Mouse (Mus musculus) MEL (cell line): ENCODE results near the gene Eps15. TPM values are rescaled to one million over a fixed set of nuclear protein-coding genes. Genes with fewer than 3 reads are reported as not detected.
A peak's percentile ranks its signal among the peaks of the same experiment; 100 is the strongest.

ENCODE experiments used
- DNase-seq: peaks from one replicate; pipeline ENCODE4 v3.0.0; 2011; ENCODE audit warnings: low read depth, low spot score
- H3K27ac ChIP-seq: 2 replicates; pipeline ENCODE4 v1.5.1; 2012; ENCODE audit warnings: low read depth, mild to moderate bottlenecking, control low read depth, low read length, moderate library complexity; ENCODE audit not compliant: control insufficient read depth
- H3K27me3 ChIP-seq, 2 experiments: fragments of 150-350 bp in 1 of 2; sonication (generic) in 1 of 2; 2 replicates each; pipeline ENCODE4 v1.6.1; 2012; ENCODE audit warnings: low read length in 2 of 2, mild to moderate bottlenecking in 2 of 2, improper control_type of control experiment in 1 of 2, moderate library complexity in 1 of 2; ENCODE audit not compliant: insufficient read depth in 2 of 2, control insufficient read depth in 1 of 2
- H3K36me3 ChIP-seq, 2 experiments: 2 replicates each; pipeline ENCODE4 v1.6.1; 2012 to 2014; ENCODE audit warnings: low read length in 2 of 2, improper control_type of control experiment in 1 of 2, inconsistent platforms in 1 of 2, mild to moderate bottlenecking in 1 of 2; ENCODE audit not compliant: insufficient read depth in 2 of 2, control insufficient read depth in 1 of 2
- H3K4me1 ChIP-seq, 2 experiments: fragments of 150-350 bp in 1 of 2; sonication (generic) in 1 of 2; 2 replicates each; pipeline ENCODE4 v1.6.1; 2012; ENCODE audit warnings: low read length in 2 of 2, improper control_type of control experiment in 1 of 2, mild to moderate bottlenecking in 1 of 2; ENCODE audit not compliant: insufficient read depth in 2 of 2, control insufficient read depth in 1 of 2
- H3K4me3 ChIP-seq, 2 experiments: fragments of 150-350 bp in 1 of 2; sonication (generic) in 1 of 2; 2 replicates each; pipeline ENCODE4 v1.5.1; 2012; ENCODE audit warnings: low read depth in 2 of 2, low read length in 2 of 2, mild to moderate bottlenecking in 2 of 2, moderate library complexity in 2 of 2, control low read depth in 1 of 2, improper control_type of control experiment in 1 of 2; ENCODE audit not compliant: control insufficient read depth in 1 of 2, insufficient read depth in 1 of 2
- H3K79me2 ChIP-seq: 2 replicates; pipeline ENCODE4 v1.6.1; 2012; ENCODE audit warnings: mild to moderate bottlenecking, low read length, moderate library complexity; ENCODE audit not compliant: control insufficient read depth, poor library complexity, insufficient read depth
- H3K9ac ChIP-seq: 2 replicates; pipeline ENCODE4 v1.6.1; 2012; ENCODE audit warnings: low read depth, mild to moderate bottlenecking, control low read depth, low read length, moderate library complexity; ENCODE audit not compliant: control insufficient read depth, poor library complexity, severe bottlenecking
- H3K9me3 ChIP-seq: fragments of 150-350 bp; sonication (generic); replicated peaks from 2 replicates; pipeline ENCODE4 v1.6.1; 2012; ENCODE audit warnings: mild to moderate bottlenecking, low read length, improper control_type of control experiment, moderate library complexity; ENCODE audit not compliant: insufficient read depth
- CTCF ChIP-seq, 3 experiments: IDR thresholded peaks in 2 of 3; conservative IDR thresholded peaks in 1 of 3; 2 replicates each; pipeline ENCODE4 v1.5.1; 2011 to 2012; ENCODE audit warnings: low read length in 3 of 3, low read depth in 2 of 3, mild to moderate bottlenecking in 2 of 3, improper control_type of control experiment in 1 of 3, inconsistent platforms in 1 of 3, mixed read lengths in 1 of 3, moderate library complexity in 1 of 3; ENCODE audit not compliant: control insufficient read depth in 1 of 3, insufficient read depth in 1 of 3, poor library complexity in 1 of 3, severe bottlenecking in 1 of 3
- E2F4 ChIP-seq: IDR thresholded peaks from 2 replicates; pipeline ENCODE4 v1.6.1; 2011; ENCODE audit warnings: low read depth, low read length, improper control_type of control experiment, borderline replicate concordance
- ELF1 ChIP-seq: IDR thresholded peaks from 2 replicates; pipeline ENCODE4 v1.6.1; 2014; ENCODE audit warnings: low read depth, mild to moderate bottlenecking, inconsistent platforms, low read length, improper control_type of control experiment, moderate library complexity
- EP300 ChIP-seq, 2 experiments: IDR thresholded peaks; 2 replicates each; pipeline ENCODE4 v1.6.1; 2011; ENCODE audit warnings: improper control_type of control experiment in 2 of 2, low read length in 2 of 2, low read depth in 1 of 2, mild to moderate bottlenecking in 1 of 2
- ETS1 ChIP-seq: IDR thresholded peaks from 2 replicates; pipeline ENCODE4 v1.6.1; 2012; ENCODE audit warnings: low read depth, mild to moderate bottlenecking, inconsistent platforms, low read length, improper control_type of control experiment, moderate library complexity
- GABPA ChIP-seq: IDR thresholded peaks from 2 replicates; pipeline ENCODE4 v1.6.1; 2012; ENCODE audit warnings: low read depth, mild to moderate bottlenecking, inconsistent platforms, low read length, improper control_type of control experiment, moderate library complexity
- GATA1 ChIP-seq: IDR thresholded peaks from 2 replicates; pipeline ENCODE4 v1.6.1; 2011; ENCODE audit warnings: low read depth, low read length, improper control_type of control experiment
- MAX ChIP-seq: IDR thresholded peaks from 2 replicates; pipeline ENCODE4 v1.6.1; 2011; ENCODE audit warnings: low read length, improper control_type of control experiment
- MAZ ChIP-seq: IDR thresholded peaks from 2 replicates; pipeline ENCODE4 v1.6.1; 2012; ENCODE audit warnings: low read depth, mild to moderate bottlenecking, inconsistent platforms, low read length, improper control_type of control experiment
- MXI1 ChIP-seq: IDR thresholded peaks from 2 replicates; pipeline ENCODE4 v1.6.1; 2011; ENCODE audit warnings: mild to moderate bottlenecking, low read depth, low read length, improper control_type of control experiment
- MYB ChIP-seq: IDR thresholded peaks from 2 replicates; pipeline ENCODE4 v1.6.1; 2011; ENCODE audit warnings: mild to moderate bottlenecking, low read depth, low read length, improper control_type of control experiment
- MYC ChIP-seq: IDR thresholded peaks from 2 replicates; pipeline ENCODE4 v1.6.1; 2011; ENCODE audit warnings: low read depth, mild to moderate bottlenecking, low read length, improper control_type of control experiment, moderate library complexity
- RCOR1 ChIP-seq: IDR thresholded peaks from 2 replicates; pipeline ENCODE4 v1.6.1; 2012; ENCODE audit warnings: low read depth, mild to moderate bottlenecking, inconsistent platforms, low read length, improper control_type of control experiment
- SMC3 ChIP-seq: IDR thresholded peaks from 2 replicates; pipeline ENCODE4 v1.6.1; 2011; ENCODE audit warnings: low read depth, low read length, improper control_type of control experiment
- UBTF ChIP-seq: IDR thresholded peaks from 2 replicates; pipeline ENCODE4 v1.6.1; 2012; ENCODE audit warnings: low read depth, mild to moderate bottlenecking, inconsistent platforms, low read length, improper control_type of control experiment, moderate library complexity, borderline replicate concordance; ENCODE audit not compliant: insufficient read depth
- ZC3H11A ChIP-seq: IDR thresholded peaks from 2 replicates; pipeline ENCODE4 v1.6.1; 2012; ENCODE audit warnings: low read depth, mild to moderate bottlenecking, inconsistent platforms, low read length, improper control_type of control experiment
- polyA plus RNA-seq, 2 experiments: library from polyadenylated mRNA; stranded (reverse) in 1 of 2; unstranded in 1 of 2; fragments of >175 nt in 1 of 2; fragments of >200 nt in 1 of 2; gene quantifications; 2 replicates each; pipeline versions ENCODE4 v1.2.1 to v1.2.4; 2012; ENCODE audit warnings: low replicate concordance in 2 of 2, low read depth in 1 of 2; ENCODE audit not compliant: insufficient read length in 2 of 2, insufficient read depth in 1 of 2, missing spikeins in 1 of 2
- total RNA-seq: library from RNA; depleted of rRNA; stranded (reverse); fragments of 300-350 nt; gene quantifications from 2 replicates; pipeline ENCODE4 v1.2.3, GENCODE M21; 2012

The Eps15 gene
- total and polyA plus RNA-seq, 3 experiments, result 19.7 to 107 (median 53.3) TPM

DNA sequence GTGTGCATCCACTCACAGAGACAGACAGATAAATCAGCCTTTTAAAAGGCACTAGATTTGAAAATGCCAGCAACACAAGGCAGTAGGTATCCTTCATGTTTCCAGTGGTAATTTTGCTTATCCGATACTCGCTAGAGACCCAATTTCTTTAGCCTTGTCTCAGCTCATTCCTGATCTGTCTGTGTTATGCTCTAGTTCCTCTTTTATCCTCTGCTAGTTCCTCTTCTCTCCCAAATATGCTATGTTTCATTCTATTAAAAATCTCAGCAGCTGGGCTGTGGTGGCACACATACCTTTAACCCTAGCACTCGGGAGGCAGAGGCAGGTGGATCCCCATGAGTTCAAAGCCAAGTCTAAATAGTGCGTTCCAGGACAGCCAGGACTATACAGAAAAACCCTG lies 8.3 kb upstream of the Eps15 start:
- no peak overlapping the region for H3K9ac ChIP-seq
- no peak overlapping the region for H3K27ac ChIP-seq
- no peaks in the 10 kb centered on the region for H3K79me2 ChIP-seq
- H3K9me3 ChIP-seq, result no peaks in the 10 kb centered on the region
- H3K4me1 ChIP-seq, result peaks cover 0 to 5% of the 10 kb centered on the region in 2 experiments; a peak in 2 of 4 replicates
- H3K4me3 ChIP-seq, result no peak overlapping the region
- no peaks in the 10 kb centered on the region; a peak in 1 of 4 replicates for H3K36me3 ChIP-seq
- peaks cover 0 to 3% of the 10 kb centered on the region in 2 experiments for H3K27me3 ChIP-seq
- DNase-seq, result peak; percentile 49
- TF ChIP-seq MYB, result no peak
- TF ChIP-seq ELF1, result no peak
- no peak for TF ChIP-seq MAZ
- TF ChIP-seq RCOR1, result peak; percentile 48; the same call in 1 of the 2 replicates
- no peak for TF ChIP-seq ZC3H11A
- TF ChIP-seq, all 39 proteins: peak for 1

DNA sequence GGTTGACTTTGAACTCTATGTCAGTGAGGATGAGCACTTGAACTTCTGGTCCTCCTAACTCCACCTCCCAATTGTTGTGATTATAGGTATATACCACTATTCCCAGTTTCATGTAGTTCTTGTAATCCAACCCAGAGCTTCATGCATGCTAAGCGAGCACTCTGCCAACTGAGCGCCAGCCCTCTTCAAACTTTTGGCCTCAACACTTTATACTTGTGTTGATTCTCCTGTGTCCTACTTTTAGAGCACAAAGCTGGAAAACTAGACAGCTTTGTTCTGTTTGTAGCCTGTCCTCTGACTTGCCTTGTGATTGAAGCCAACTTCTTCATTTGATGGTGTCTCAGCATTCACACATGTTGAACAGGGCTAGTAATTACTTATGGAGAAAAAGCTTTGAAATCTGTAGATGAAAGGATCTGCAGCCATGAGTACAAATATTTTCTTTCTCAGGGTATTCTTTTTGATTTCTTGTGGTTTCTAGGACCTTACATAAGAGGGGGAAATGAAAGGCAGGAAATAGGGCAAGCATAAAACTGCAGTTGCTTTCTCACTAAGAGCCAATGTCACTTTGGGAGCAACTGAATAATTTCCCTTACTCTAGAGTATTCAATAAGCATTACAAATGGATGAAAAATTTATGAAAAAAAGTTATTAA lies 6.4 kb upstream of the Eps15 start:
- TF ChIP-seq GATA1, result no peak
- no peak for TF ChIP-seq UBTF
- TF ChIP-seq SMC3, result no peak
- no peak for TF ChIP-seq MAX
- no peak for TF ChIP-seq E2F4
- TF ChIP-seq ELF1, result no peak
- no peak for TF ChIP-seq EP300 (IDR thresholded peaks at IDR 0.05; ENCODE audit: low read depth in 1 of 2, low read length in 2 of 2)
- no peak overlapping the region for H3K4me3 ChIP-seq
- DNase-seq, result no peak
- no peaks in the 10 kb centered on the region for H3K79me2 ChIP-seq
- no peak overlapping the region for H3K9ac ChIP-seq
- H3K4me1 ChIP-seq, result peaks cover 0 to 5% of the 10 kb centered on the region in 2 experiments; a peak in 2 of 4 replicates
- H3K9me3 ChIP-seq, result no peaks in the 10 kb centered on the region
- peaks cover 0 to 3% of the 10 kb centered on the region in 2 experiments; a peak in 3 of 4 replicates for H3K27me3 ChIP-seq
- H3K27ac ChIP-seq, result no peak overlapping the region
- H3K36me3 ChIP-seq, result no peaks in the 10 kb centered on the region; a peak in 1 of 4 replicates

DNA sequence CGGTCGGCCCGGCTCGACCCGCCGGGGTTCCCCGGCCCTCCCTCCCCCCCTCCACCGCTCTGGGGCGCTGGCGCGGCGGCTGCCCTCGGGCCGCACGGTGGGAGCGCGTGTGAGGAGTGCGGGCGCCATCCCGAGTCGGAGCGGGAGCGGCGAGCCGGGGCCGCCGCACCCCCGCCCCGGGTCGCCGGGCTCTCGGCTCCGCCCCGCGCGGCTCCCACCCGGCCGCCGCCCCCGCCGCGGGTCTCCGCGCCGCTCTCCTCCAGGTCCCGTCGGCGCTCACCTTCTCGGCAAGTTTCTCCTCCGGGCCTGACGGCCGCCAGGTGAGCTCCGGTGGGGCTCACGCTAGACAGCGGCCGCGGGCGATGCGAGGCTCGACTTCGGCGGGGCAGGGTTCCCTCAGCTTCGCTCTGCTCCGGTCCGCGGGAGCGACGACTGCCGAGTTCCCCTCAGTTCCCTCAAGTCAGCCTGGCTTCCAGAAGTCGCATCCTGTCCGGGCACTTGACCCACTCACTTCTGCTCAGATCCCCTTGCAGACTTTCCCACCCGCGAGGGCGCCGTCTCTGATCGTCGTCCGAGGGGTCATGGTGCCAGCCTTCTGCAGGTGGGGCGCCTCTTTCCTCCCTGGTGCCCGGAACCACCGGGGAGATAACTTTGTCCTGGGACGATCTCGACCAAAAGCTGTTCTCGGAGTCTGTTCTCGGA lies 542 bp downstream of the Eps15 start:
- Histone ChIP-seq H3K79me2 (peaks cover 25% of the 10 kb centered on the region), H3K9me3 (no peaks in the 10 kb centered on the region), H3K4me1 (peaks cover 11% of the 10 kb centered on the region in 2 experiments), H3K4me3 (peak overlapping the region; percentile 83 to 96), H3K36me3 (peaks cover 0 to 18% of the 10 kb centered on the region in 2 experiments; a peak in 2 of 4 replicates), H3K27ac (peak overlapping the region; percentile 32), H3K9ac (peak overlapping the region; percentile 95), H3K27me3 (no peaks in the 10 kb centered on the region)
- TF ChIP-seq ETS1, result no peak
- no peak for TF ChIP-seq SMC3
- no peak for TF ChIP-seq MXI1
- TF ChIP-seq CTCF (IDR thresholded peaks at IDR 0.05 in 2 of 3, conservative IDR thresholded peaks at IDR 0.05 in 1 of 3; ENCODE audit: control insufficient read depth in 1 of 3, insufficient read depth in 1 of 3, low read depth in 2 of 3, low read length in 3 of 3, poor library complexity in 1 of 3, severe bottlenecking in 1 of 3), result peak in 1 of 3 experiments; percentile 22; a peak in 1 of 6 replicates
- no peak for TF ChIP-seq ZC3H11A
- TF ChIP-seq MYC, result no peak
- TF ChIP-seq MYB, result no peak
- TF ChIP-seq GABPA, result no peak
- peak; percentile 57 for DNase-seq
